Mouse (Mus musculus) liver, embryonic 15.5 days (tissue): Measurements from ENCODE around the gene Igfbp4. TPM values are rescaled to one million over a fixed set of nuclear protein-coding genes. Genes with fewer than 3 reads are reported as not detected.

Experiments
- ATAC-seq: fragments of 200-750 bp; cut with Nextera tagmentation; 2 replicates; pipeline ENCODE4 v1.8.0; 2017; ENCODE audit warnings: moderate number of reproducible peaks, mild to moderate bottlenecking, moderate library complexity; ENCODE audit not compliant: insufficient read depth
- H3K27ac ChIP-seq: fragments of 300-500 bp; sonication (generic); replicated peaks from 2 replicates; pipeline ENCODE4 v1.5.1; 2015; ENCODE audit warnings: mild to moderate bottlenecking, inconsistent platforms
- H3K27me3 ChIP-seq: fragments of 300-500 bp; sonication (generic); 2 replicates; pipeline ENCODE4 v1.6.1; 2015; ENCODE audit warnings: mild to moderate bottlenecking, inconsistent platforms
- H3K36me3 ChIP-seq: fragments of 300-500 bp; sonication (generic); replicated peaks from 2 replicates; pipeline ENCODE4 v1.6.1; 2015; ENCODE audit warnings: moderate library complexity, mild to moderate bottlenecking, inconsistent platforms
- H3K4me1 ChIP-seq: fragments of 300-500 bp; sonication (generic); replicated peaks from 2 replicates; pipeline ENCODE4 v1.6.1; 2015; ENCODE audit warnings: inconsistent platforms
- H3K4me2 ChIP-seq: fragments of 300-500 bp; sonication (generic); 2 replicates; pipeline ENCODE4 v1.6.1; 2015; ENCODE audit warnings: moderate library complexity, mild to moderate bottlenecking, inconsistent platforms
- H3K4me3 ChIP-seq: fragments of 300-500 bp; sonication (generic); replicated peaks from 2 replicates; pipeline ENCODE4 v1.5.1; 2015; ENCODE audit warnings: mild to moderate bottlenecking, inconsistent platforms
- H3K9ac ChIP-seq: fragments of 300-500 bp; sonication (generic); 2 replicates; pipeline ENCODE4 v1.6.1; 2015; ENCODE audit warnings: moderate library complexity, mild to moderate bottlenecking, inconsistent platforms
- H3K9me3 ChIP-seq: fragments of 300-500 bp; sonication (generic); replicated peaks from 2 replicates; pipeline ENCODE4 v1.6.1; 2016; ENCODE audit warnings: inconsistent platforms
- WGBS: fragments of 180-500 bp; shearing (Covaris S2); methylation state at CpG from one replicate; pipeline ENCODE4 v1.1.7; 2015; ENCODE audit warnings: mixed read lengths; ENCODE audit not compliant: insufficient replicate concordance; 5-methylcytosine and 5-hydroxymethylcytosine counted together
- polyA plus RNA-seq: library from polyadenylated mRNA; unstranded; fragments of >200 nt; fragmentation: Nextera tagmentation; extraction: Ambion mirVana; gene quantifications from 2 replicates; pipeline ENCODE4 v1.2.1, GENCODE M21; 2015

Igfbp4 gene
- polyA plus RNA-seq, 1 experiment from 2014 or later = 249 TPM

DNA sequence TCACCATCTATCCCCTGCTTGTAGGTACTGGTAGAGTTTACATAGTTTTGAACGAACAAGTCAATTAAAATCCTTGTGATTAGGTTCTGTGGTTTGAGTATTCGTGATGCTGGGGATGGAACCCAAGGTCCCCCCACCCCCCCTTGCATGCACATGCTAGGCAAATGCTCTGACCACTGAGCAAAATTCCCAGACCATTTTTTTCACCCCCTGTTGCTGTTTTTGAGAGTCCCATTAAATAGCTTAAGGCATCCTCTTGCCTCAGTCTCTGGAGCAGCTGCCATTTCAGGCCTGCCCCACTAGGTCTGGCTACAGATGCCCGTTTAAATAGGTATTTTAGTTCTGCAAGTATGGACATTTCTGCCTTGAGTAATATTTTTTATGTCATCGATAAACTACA, 17.9 kb upstream of the Igfbp4 start:
- ATAC-seq = no peak
- no peaks in the 10 kb centered on the region for H3K9me3 ChIP-seq
- peak overlapping the region; percentile 72 for H3K4me2 ChIP-seq
- H3K9ac ChIP-seq = peak overlapping the region; percentile 92
- H3K27ac ChIP-seq = peak overlapping the region; percentile 84
- peaks cover 46% of the 10 kb centered on the region for H3K36me3 ChIP-seq
- WGBS = under 1% methylated on average over 4 of the region's 4 CpGs
- peaks cover 44% of the 10 kb centered on the region for H3K4me1 ChIP-seq
- H3K4me3 ChIP-seq = peak overlapping the region; percentile 88
- H3K27me3 ChIP-seq = no peaks in the 10 kb centered on the region

DNA sequence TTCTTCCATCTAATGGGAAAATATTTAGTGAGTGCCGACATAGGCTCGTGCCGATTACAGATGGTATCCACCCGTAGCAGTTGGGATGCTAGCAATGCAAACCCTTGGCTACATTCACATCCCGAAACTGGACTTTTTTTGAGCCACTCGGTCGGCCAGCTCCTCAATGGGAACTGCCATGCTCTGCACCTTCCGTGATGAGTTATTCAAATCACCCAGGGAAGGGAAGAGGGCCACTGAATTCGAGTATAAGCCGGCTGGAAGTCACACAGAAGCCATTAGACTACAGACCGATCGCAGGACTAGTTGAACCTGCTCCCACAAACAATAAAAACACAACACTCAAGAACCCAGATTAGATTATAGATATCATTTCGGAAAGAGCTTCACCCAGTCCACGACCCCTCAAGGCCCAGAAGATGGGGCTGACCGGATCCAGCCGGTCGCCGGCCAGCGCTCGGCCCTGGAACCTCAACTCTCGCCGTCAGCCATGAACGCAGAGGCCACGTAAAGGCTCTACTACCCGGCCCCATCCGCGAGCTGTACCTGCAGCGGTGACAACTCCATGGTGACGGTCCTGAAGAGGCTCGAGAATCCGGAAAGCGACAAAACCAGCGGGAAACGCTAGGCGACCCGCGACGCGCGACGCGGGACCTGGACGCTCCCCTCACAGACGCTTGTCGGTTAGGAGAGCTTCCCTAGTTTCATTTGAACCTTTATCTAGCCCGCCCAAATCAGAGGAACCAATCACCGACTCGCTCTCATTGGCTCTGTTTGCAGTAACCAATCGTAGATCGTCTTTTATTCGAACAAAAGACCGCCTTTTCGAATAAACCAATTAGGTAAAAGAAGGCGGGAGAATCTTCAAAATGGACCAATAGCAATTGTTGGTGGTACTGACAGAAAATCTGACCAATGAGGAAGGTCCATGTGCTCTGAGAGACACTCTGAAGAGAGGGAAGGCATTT, 17.3 kb upstream of the Igfbp4 start, which contains the start of gene Top2a:
TSS of gene Top2a (minus strand) at position 690 of the 968 bp plus-strand sequence.
- peak; percentile 93 for ATAC-seq
- Histone ChIP-seq H3K4me3 (peak within 1 kb of the TSS; percentile 88), H3K36me3 (peaks cover 39% of the 10 kb centered on the region), H3K27me3 (no peaks in the 10 kb centered on the region), H3K4me2 (peak within 1 kb of the TSS; percentile 72), H3K9ac (peak within 1 kb of the TSS; percentile 92), H3K9me3 (no peaks in the 10 kb centered on the region), H3K27ac (peak within 1 kb of the TSS; percentile 84), H3K4me1 (peaks cover 41% of the 10 kb centered on the region)
- 0% methylated on average over 54 of the region's 54 CpGs for WGBS

- Histone ChIP-seq H3K9ac (0 out of 2 replicates have a peak overlapping the region, but pooled peaks have one; percentile 35), H3K27me3 (no peaks in the 10 kb centered on the region), H3K4me3 (peak overlapping the region; percentile 51), H3K4me2 (peak overlapping the region; percentile 70), H3K9me3 (no peaks in the 10 kb centered on the region), H3K36me3 (peaks cover 31% of the 10 kb centered on the region), H3K4me1 (peaks cover 41% of the 10 kb centered on the region), H3K27ac (peak overlapping the region; percentile 19; the same call in 1 of the 2 replicates)
- WGBS = 47% methylated on average over 18 of the region's 18 CpGs
- ATAC-seq = no peak
Observed at GRCm38 (mm10) chr11:99024468-99025134, 16.4 kb upstream of the Igfbp4 start.

DNA sequence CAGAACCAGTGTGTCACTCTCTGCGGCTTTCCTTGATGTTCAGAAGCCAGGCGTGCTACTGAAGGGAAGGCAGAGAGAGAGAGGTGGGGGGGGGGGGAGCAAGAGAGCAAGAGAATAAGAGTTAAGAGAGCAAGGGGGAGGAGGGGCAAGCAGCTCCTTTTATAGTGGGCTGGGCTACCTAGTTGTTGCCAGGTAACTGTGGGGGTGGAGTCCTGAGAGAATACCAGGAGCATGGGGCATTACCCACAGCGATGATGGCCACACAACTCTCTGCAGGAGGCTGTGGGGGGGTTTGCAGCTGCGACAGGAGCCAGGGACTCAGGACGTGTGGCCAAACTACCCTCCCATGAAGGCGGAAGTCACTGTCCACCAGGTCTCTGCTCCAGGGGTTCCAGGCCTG, 15.2 kb upstream of the Igfbp4 start:
- peaks cover 18% of the 10 kb centered on the region for H3K36me3 ChIP-seq
- peaks cover 29% of the 10 kb centered on the region for H3K4me1 ChIP-seq
- H3K9me3 ChIP-seq = no peaks in the 10 kb centered on the region
- 72% methylated on average over 6 of the region's 6 CpGs for WGBS
- H3K4me2 ChIP-seq = no peak overlapping the region
- H3K27ac ChIP-seq = no peak overlapping the region
- H3K27me3 ChIP-seq = no peaks in the 10 kb centered on the region
- no peak overlapping the region for H3K4me3 ChIP-seq
- H3K9ac ChIP-seq = no peak overlapping the region
- ATAC-seq = no peak

GRCm38 (mm10) chr11:99026899-99027440, 14.1 kb upstream of the Igfbp4 start:
- WGBS = 61% methylated on average over 12 of the region's 12 CpGs

GRCm38 (mm10) chr11:99035350-99035749, 5.7 kb upstream of the Igfbp4 start:
- no peaks in the 10 kb centered on the region for H3K9me3 ChIP-seq
- no peak overlapping the region for H3K27ac ChIP-seq
- H3K36me3 ChIP-seq = no peaks in the 10 kb centered on the region
- ATAC-seq = no peak
- no peak overlapping the region for H3K9ac ChIP-seq
- H3K4me1 ChIP-seq = peaks cover 9% of the 10 kb centered on the region
- no peak overlapping the region for H3K4me2 ChIP-seq
- peaks cover 44% of the 10 kb centered on the region for H3K27me3 ChIP-seq
- 47% methylated on average over 4 of the region's 4 CpGs for WGBS
- no peak overlapping the region for H3K4me3 ChIP-seq

More at GRCm38 (mm10) chr11:99026899-99027440, 14.1 kb upstream of the Igfbp4 start:
- peaks cover 18% of the 10 kb centered on the region for H3K4me1 ChIP-seq
- no peak overlapping the region for H3K27ac ChIP-seq
- H3K9ac ChIP-seq = no peak overlapping the region
- H3K4me2 ChIP-seq = no peak overlapping the region
- H3K27me3 ChIP-seq = no peaks in the 10 kb centered on the region
- H3K4me3 ChIP-seq = no peak overlapping the region
- H3K9me3 ChIP-seq = no peaks in the 10 kb centered on the region
- H3K36me3 ChIP-seq = peaks cover 7% of the 10 kb centered on the region
- ATAC-seq = no peak

GRCm38 (mm10) chr11:99036254-99036653, 4.8 kb upstream of the Igfbp4 start:
- H3K9ac ChIP-seq = no peak overlapping the region

DNA sequence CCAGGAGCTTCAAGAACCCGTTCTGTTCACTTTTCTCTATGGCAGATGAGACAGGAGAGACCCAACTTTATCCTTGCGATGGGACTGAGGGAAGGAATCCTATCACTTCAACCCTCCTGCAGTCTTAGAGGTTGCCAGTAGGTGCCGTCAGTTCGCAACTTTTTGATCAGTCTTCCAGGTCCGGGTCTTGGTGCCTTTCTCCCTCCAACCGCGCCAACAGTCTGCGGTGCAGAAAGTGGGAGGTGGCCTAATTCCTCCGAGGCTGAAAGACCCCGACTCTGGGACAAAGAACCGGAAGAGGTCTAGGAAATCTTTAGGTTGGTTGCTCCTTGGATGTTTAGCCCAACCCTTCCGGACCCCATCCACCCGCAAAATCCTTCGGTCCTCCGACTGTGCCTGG, 1.3 kb upstream of the Igfbp4 start:
- Histone ChIP-seq H3K36me3 (no peaks in the 10 kb centered on the region), H3K27me3 (peaks cover 70% of the 10 kb centered on the region), H3K9me3 (no peaks in the 10 kb centered on the region), H3K9ac (no peak overlapping the region), H3K4me2 (peak overlapping the region; percentile 67), H3K27ac (0 out of 2 replicates have a peak overlapping the region, but pooled peaks have one; percentile 79), H3K4me3 (peak overlapping the region; percentile 63), H3K4me1 (peaks cover 30% of the 10 kb centered on the region)
- ATAC-seq = no peak
- WGBS = 1% methylated on average over 15 of the region's 15 CpGs

More at GRCm38 (mm10) chr11:99036254-99036653, 4.8 kb upstream of the Igfbp4 start:
- H3K4me2 ChIP-seq = no peak overlapping the region
- H3K27me3 ChIP-seq = peaks cover 53% of the 10 kb centered on the region
- no peaks in the 10 kb centered on the region for H3K9me3 ChIP-seq
- 12% methylated on average over 6 of the region's 6 CpGs for WGBS
- no peaks in the 10 kb centered on the region for H3K36me3 ChIP-seq
- H3K4me3 ChIP-seq = no peak overlapping the region
- peaks cover 18% of the 10 kb centered on the region for H3K4me1 ChIP-seq
- no peak for ATAC-seq
- H3K27ac ChIP-seq = no peak overlapping the region

DNA sequence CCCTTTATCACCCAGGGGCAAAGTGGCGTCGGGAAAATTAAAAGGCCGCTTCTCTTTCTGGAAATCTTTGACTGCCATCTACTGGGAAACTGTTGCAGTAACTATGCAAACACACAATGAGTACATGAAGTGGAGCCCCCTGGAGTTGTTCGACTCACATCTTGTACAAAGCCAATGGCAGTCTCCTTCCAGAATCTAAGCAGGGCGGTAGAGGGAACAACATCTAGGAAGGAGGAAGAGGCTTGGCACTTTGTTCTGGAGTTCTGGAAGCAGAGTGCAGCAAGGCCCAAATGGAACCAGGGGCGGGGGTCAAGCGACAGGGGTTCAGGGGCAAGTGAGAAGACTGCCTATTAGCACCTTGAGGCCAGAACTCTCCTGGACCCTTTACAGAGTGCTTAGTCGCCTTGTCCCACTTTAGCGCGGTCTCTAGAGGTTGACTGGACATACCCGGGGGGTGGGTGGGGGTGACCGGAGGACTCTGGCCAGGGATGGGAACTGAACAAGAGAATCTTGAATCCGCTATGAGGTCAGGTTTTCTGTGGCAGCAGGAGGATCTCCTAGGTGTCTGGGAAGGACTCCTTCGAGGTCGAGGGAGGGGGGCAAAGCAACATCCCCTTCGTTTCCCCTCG, 584 bp upstream of the Igfbp4 start:
- WGBS = 2% methylated on average over 17 of the region's 17 CpGs
- no peaks in the 10 kb centered on the region for H3K36me3 ChIP-seq
- no peak for ATAC-seq
- H3K4me3 ChIP-seq = peak overlapping the region; percentile 63
- H3K4me2 ChIP-seq = peak overlapping the region; percentile 67
- H3K27me3 ChIP-seq = peaks cover 73% of the 10 kb centered on the region
- peaks cover 34% of the 10 kb centered on the region for H3K4me1 ChIP-seq
- no peaks in the 10 kb centered on the region for H3K9me3 ChIP-seq
- peak overlapping the region; percentile 79 for H3K27ac ChIP-seq
- peak overlapping the region; percentile 61 for H3K9ac ChIP-seq

GRCm38 (mm10) chr11:99041841-99042780, 1.1 kb downstream of the Igfbp4 start:
- H3K27me3 ChIP-seq = peaks cover 70% of the 10 kb centered on the region
- WGBS = 3% methylated on average over 16 of the region's 16 CpGs
- H3K9ac ChIP-seq = peak overlapping the region; percentile 61
- H3K9me3 ChIP-seq = no peaks in the 10 kb centered on the region
- H3K4me1 ChIP-seq = peaks cover 43% of the 10 kb centered on the region
- no peak for ATAC-seq
- H3K27ac ChIP-seq = peak overlapping the region; percentile 79
- H3K4me2 ChIP-seq = peak overlapping the region; percentile 67
- H3K36me3 ChIP-seq = no peaks in the 10 kb centered on the region
- H3K4me3 ChIP-seq = peak overlapping the region; percentile 63
